Mouse (Mus musculus): ENCODE measurements around the gene Tcp10a. TPM values are rescaled to one million over a fixed set of nuclear protein-coding genes. Genes with fewer than 3 reads are reported as not detected.
"Not testable (repeated sequence)": the region's sequence is repeated elsewhere in the genome, so short reads cannot be mapped to it uniquely, and the experiment has no call there.

The Tcp10a gene
- polyA plus RNA-seq, 1 experiment, result not detected

GRCm38 (mm10) chr17:7388958-7389356, 64.5 kb downstream of the Tcp10a start:
- not testable (repeated sequence) for H3K4me3 ChIP-seq (ENCODE audit: extremely low read depth, insufficient read depth, insufficient read length); H3K36me3 ChIP-seq (ENCODE audit: control insufficient read depth, insufficient read depth, low read length); H3K27me3 ChIP-seq (ENCODE audit: control insufficient read depth, insufficient read depth, low read length); H3K4me1 ChIP-seq (ENCODE audit: control insufficient read depth, insufficient read depth, insufficient read length); H3K27ac ChIP-seq (ENCODE audit: insufficient read depth, low read length); DNase-seq (ENCODE audit: low read depth in 1 of 2, low spot score in 2 of 2)
- 83% methylated on average over 8 of the region's 8 CpGs for WGBS

- not testable (repeated sequence) for H3K4me1 ChIP-seq (ENCODE audit: control insufficient read depth, insufficient read depth, insufficient read length); H3K27ac ChIP-seq (ENCODE audit: insufficient read depth, low read length); DNase-seq (ENCODE audit: low read depth in 1 of 2, low spot score in 2 of 2); H3K27me3 ChIP-seq (ENCODE audit: control insufficient read depth, insufficient read depth, low read length); H3K36me3 ChIP-seq (ENCODE audit: control insufficient read depth, insufficient read depth, low read length); H3K4me3 ChIP-seq (ENCODE audit: extremely low read depth, insufficient read depth, insufficient read length)
- WGBS, result 82% methylated on average over 7 of the region's 7 CpGs
Observed at GRCm38 (mm10) chr17:7389898-7390297, 65.5 kb downstream of the Tcp10a start.

- WGBS, result 93% methylated on average over 7 of the region's 7 CpGs
- not testable (repeated sequence) for H3K27ac ChIP-seq (ENCODE audit: insufficient read depth, low read length); H3K4me3 ChIP-seq (ENCODE audit: extremely low read depth, insufficient read depth, insufficient read length); DNase-seq (ENCODE audit: low read depth in 1 of 2, low spot score in 2 of 2); H3K4me1 ChIP-seq (ENCODE audit: control insufficient read depth, insufficient read depth, insufficient read length); H3K36me3 ChIP-seq (ENCODE audit: control insufficient read depth, insufficient read depth, low read length); H3K27me3 ChIP-seq (ENCODE audit: control insufficient read depth, insufficient read depth, low read length)
Observed at GRCm38 (mm10) chr17:7395116-7395515, 70.7 kb downstream of the Tcp10a start.

Other genes starting within 250 kb of the Tcp10a start
- 3.1 and 3.4 TPM in 2 replicates for gene Rps6ka2, start 154.5 kb upstream of the Tcp10a start, polyA plus RNA-seq (2012; rRNA removed)
- not detected in 2 replicates for gene Ttll2, start 28.1 kb downstream of the Tcp10a start, polyA plus RNA-seq (2012; rRNA removed)
- gene Gm49630, start 47.3 kb downstream of the Tcp10a start, polyA plus RNA-seq (2012; rRNA removed), result not detected in 2 replicates
- not detected in 2 replicates for gene Unc93a2, start 60.8 kb downstream of the Tcp10a start, polyA plus RNA-seq (2012; rRNA removed)

Measured in spleen, adult 2 months (tissue).